Mouse (Mus musculus) limb, embryonic 12.5 days (tissue): ENCODE measurements at regions not wholly inside any gene's neighbourhood (a gene's known extent, or its start where the extent isn't known, plus 50 kb on each side); places are given as distances from the start of the nearest gene placed in this dataset.
"Not testable (repeated sequence)": the region's sequence is repeated elsewhere in the genome, so short reads cannot be mapped to it uniquely, and the experiment has no call there.

Experiments used
- ATAC-seq: fragments of 200-750 bp; cut with Nextera tagmentation; 2 replicates; pipeline ENCODE4 v1.8.0; 2017; ENCODE audit warnings: low read depth, moderate TSS enrichment; ENCODE audit not compliant: insufficient number of reproducible peaks, insufficient read depth, low FRiP score, low TSS enrichment
- H3K27ac ChIP-seq: fragments of 300-500 bp; sonication (generic); 2 replicates; pipeline ENCODE4 v1.5.1; 2016; ENCODE audit warnings: mild to moderate bottlenecking, moderate library complexity
- H3K27me3 ChIP-seq: fragments of 300-500 bp; sonication (generic); 2 replicates; pipeline ENCODE4 v1.6.1; 2016; ENCODE audit warnings: mild to moderate bottlenecking, moderate library complexity
- H3K36me3 ChIP-seq: fragments of 300-500 bp; sonication (generic); 2 replicates; pipeline ENCODE4 v1.6.1; 2016; ENCODE audit warnings: mild to moderate bottlenecking, moderate library complexity
- H3K4me1 ChIP-seq: fragments of 300-500 bp; sonication (generic); replicated peaks from 2 replicates; pipeline ENCODE4 v1.6.1; 2016
- H3K4me2 ChIP-seq: fragments of 300-500 bp; sonication (generic); 2 replicates; pipeline ENCODE4 v1.6.1; 2016; ENCODE audit warnings: mild to moderate bottlenecking, moderate library complexity
- H3K4me3 ChIP-seq: fragments of 300-500 bp; sonication (generic); replicated peaks from 2 replicates; pipeline ENCODE4 v1.5.1; 2016; ENCODE audit warnings: mild to moderate bottlenecking
- H3K9ac ChIP-seq: fragments of 300-500 bp; sonication (generic); replicated peaks from 2 replicates; pipeline ENCODE4 v1.6.1; 2016; ENCODE audit warnings: mild to moderate bottlenecking, moderate library complexity
- H3K9me3 ChIP-seq: fragments of 300-500 bp; sonication (generic); 2 replicates; pipeline ENCODE4 v1.6.1; 2016; ENCODE audit warnings: mild to moderate bottlenecking, moderate library complexity
- WGBS: fragments of 180-500 bp; shearing (Covaris S2); methylation state at CpG from one replicate; pipeline ENCODE4 v1.1.7; 2016; 5-methylcytosine and 5-hydroxymethylcytosine counted together

- no peak for ATAC-seq
- Histone ChIP-seq H3K4me3 (no peak overlapping the region), H3K9ac (no peak overlapping the region), H3K9me3 (no peaks in the 10 kb centered on the region), H3K27ac (no peak overlapping the region), H3K36me3 (no peaks in the 10 kb centered on the region), H3K4me1 (peaks cover 9% of the 10 kb centered on the region), H3K27me3 (no peaks in the 10 kb centered on the region), H3K4me2 (no peak overlapping the region)
- 35% methylated on average over 3 of the region's 3 CpGs for WGBS
These were observed 277.9 kb downstream of the Hace1 start for GRCm38 (mm10) chr10:45855514-45855913.

- no peak overlapping the region for H3K4me2 ChIP-seq
- no peaks in the 10 kb centered on the region for H3K9me3 ChIP-seq
- 55% methylated on average over 3 of the region's 3 CpGs for WGBS
- no peak overlapping the region for H3K9ac ChIP-seq
- no peaks in the 10 kb centered on the region for H3K27me3 ChIP-seq
- no peaks in the 10 kb centered on the region for H3K36me3 ChIP-seq
- peaks cover 10% of the 10 kb centered on the region for H3K4me1 ChIP-seq
- H3K4me3 ChIP-seq = no peak overlapping the region
- H3K27ac ChIP-seq = no peak overlapping the region
- ATAC-seq = no peak
These were observed 281.5 kb downstream of the Hace1 start for GRCm38 (mm10) chr10:45859137-45859536.

DNA sequence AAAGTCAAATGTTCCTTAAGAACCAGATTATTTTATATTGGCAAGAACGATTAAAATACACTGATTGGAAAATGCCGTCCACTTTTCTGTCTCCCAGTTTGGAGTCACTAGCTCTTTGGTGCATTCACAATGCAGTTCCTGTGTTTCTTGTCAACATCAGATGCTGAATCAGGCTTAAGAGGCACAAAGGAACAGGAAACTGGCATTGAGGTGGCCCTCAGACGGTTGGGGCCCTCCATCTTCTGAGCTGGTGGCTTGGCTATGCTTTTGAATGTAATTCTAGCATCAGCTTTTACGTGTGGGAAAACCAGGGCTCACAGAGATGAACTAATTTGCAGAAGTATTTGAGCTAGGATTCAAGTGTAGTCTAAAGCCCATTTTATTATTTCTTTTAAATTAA, 282.3 kb downstream of the Hace1 start:
- Histone ChIP-seq H3K4me2 (no peak overlapping the region), H3K9ac (no peak overlapping the region), H3K27me3 (no peaks in the 10 kb centered on the region), H3K9me3 (no peaks in the 10 kb centered on the region), H3K4me1 (peaks cover 16% of the 10 kb centered on the region), H3K27ac (peak overlapping the region; percentile 76; the same call in 1 of the 2 replicates), H3K4me3 (no peak overlapping the region), H3K36me3 (no peaks in the 10 kb centered on the region)
- ATAC-seq = no peak
- 26% methylated on average over 4 of the region's 4 CpGs for WGBS

DNA sequence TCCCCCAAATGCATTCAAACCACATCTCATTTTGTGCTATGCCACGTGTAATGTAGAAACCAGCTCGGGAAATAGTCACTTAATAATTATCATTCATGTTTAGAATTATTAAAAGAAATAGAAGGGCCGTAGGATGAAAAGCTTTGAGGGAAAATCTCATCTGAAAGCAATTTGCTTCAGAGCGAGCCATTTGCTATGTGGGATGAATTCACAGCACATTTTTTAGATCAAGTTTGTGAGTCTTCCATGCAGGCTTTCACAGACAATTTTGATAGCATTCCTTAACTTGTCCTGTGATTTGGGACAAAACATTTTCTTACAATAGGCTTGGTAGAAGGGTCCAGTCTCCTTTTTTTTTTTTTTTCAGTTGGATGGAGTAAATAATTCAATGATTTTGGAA, 283.1 kb downstream of the Hace1 start:
- Histone ChIP-seq H3K4me1 (peaks cover 23% of the 10 kb centered on the region), H3K4me3 (no peak overlapping the region), H3K27me3 (no peaks in the 10 kb centered on the region), H3K27ac (0 out of 2 replicates have a peak overlapping the region, but pooled peaks have one; percentile 9), H3K9ac (no peak overlapping the region), H3K4me2 (no peak overlapping the region), H3K36me3 (no peaks in the 10 kb centered on the region), H3K9me3 (no peaks in the 10 kb centered on the region)
- no peak for ATAC-seq
- 33% methylated on average over 4 of the region's 4 CpGs for WGBS

GRCm38 (mm10) chr10:45865793-45866192, 288.2 kb downstream of the Hace1 start:
- H3K4me2 ChIP-seq = no peak overlapping the region
- peaks cover 31% of the 10 kb centered on the region for H3K4me1 ChIP-seq
- 31% methylated on average over 4 of the region's 4 CpGs for WGBS
- H3K4me3 ChIP-seq = no peak overlapping the region
- no peaks in the 10 kb centered on the region for H3K27me3 ChIP-seq
- no peaks in the 10 kb centered on the region for H3K36me3 ChIP-seq
- no peak overlapping the region for H3K9ac ChIP-seq
- H3K27ac ChIP-seq = 0 out of 2 replicates have a peak overlapping the region, but pooled peaks have one; percentile 50
- no peaks in the 10 kb centered on the region for H3K9me3 ChIP-seq
- no peak for ATAC-seq

DNA sequence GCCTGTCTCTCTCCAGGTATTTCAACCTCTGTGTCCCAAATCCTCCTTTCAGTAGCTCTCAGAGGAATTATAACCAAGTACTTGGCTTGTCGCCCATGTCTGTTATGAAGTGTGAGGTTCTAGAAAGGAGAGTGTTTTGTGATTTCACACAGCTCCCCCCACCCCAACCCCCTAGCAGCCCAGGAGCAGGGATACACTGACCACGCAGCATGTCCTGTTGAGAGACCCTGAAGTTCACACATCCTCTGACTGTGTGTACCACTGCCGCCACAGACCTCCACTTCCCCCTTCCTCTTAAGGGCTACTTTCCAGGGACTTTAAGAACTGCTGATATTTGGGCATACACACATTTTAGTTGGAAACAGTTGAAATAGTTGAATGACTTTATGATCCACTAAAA, 289.2 kb downstream of the Hace1 start:
- H3K4me3 ChIP-seq = no peak overlapping the region
- ATAC-seq = peak; percentile 77; the same call in 1 of the 2 replicates
- no peaks in the 10 kb centered on the region for H3K27me3 ChIP-seq
- H3K4me1 ChIP-seq = peaks cover 33% of the 10 kb centered on the region
- no peaks in the 10 kb centered on the region for H3K9me3 ChIP-seq
- WGBS = 22% methylated on average over 3 of the region's 3 CpGs
- no peak overlapping the region; the same call in 1 of the 2 replicates for H3K9ac ChIP-seq
- no peaks in the 10 kb centered on the region for H3K36me3 ChIP-seq
- peak overlapping the region; percentile 72 for H3K27ac ChIP-seq
- H3K4me2 ChIP-seq = peak overlapping the region; percentile 39

- Histone ChIP-seq H3K4me3 (no peak overlapping the region), H3K9me3 (no peaks in the 10 kb centered on the region), H3K27me3 (no peaks in the 10 kb centered on the region), H3K4me2 (no peak overlapping the region), H3K36me3 (no peaks in the 10 kb centered on the region), H3K9ac (no peak overlapping the region), H3K4me1 (peaks cover 34% of the 10 kb centered on the region), H3K27ac (no peak overlapping the region)
- ATAC-seq = no peak
- 85% methylated on average over 4 of the region's 4 CpGs for WGBS
These were observed 293.4 kb downstream of the Hace1 start for GRCm38 (mm10) chr10:45871028-45871427.

GRCm38 (mm10) chr10:45872007-45872890, 294.6 kb downstream of the Hace1 start:
- no peak overlapping the region for H3K4me2 ChIP-seq
- ATAC-seq = no peak
- WGBS = 56% methylated on average over 4 of the region's 4 CpGs
- no peaks in the 10 kb centered on the region for H3K9me3 ChIP-seq
- no peak overlapping the region for H3K4me3 ChIP-seq
- H3K36me3 ChIP-seq = no peaks in the 10 kb centered on the region
- no peak overlapping the region for H3K9ac ChIP-seq
- H3K27ac ChIP-seq = peak overlapping the region; percentile 72
- peaks cover 26% of the 10 kb centered on the region for H3K4me1 ChIP-seq
- no peaks in the 10 kb centered on the region for H3K27me3 ChIP-seq

- H3K4me1 ChIP-seq = peaks cover 22% of the 10 kb centered on the region
- H3K9ac ChIP-seq = no peak overlapping the region
- H3K36me3 ChIP-seq = no peaks in the 10 kb centered on the region
- WGBS = 62% methylated on average over 14 of the region's 14 CpGs
- H3K4me2 ChIP-seq = no peak overlapping the region
- ATAC-seq = no peak
- H3K27me3 ChIP-seq = no peaks in the 10 kb centered on the region
- no peak overlapping the region for H3K4me3 ChIP-seq
- H3K9me3 ChIP-seq = no peaks in the 10 kb centered on the region
- H3K27ac ChIP-seq = peak overlapping the region; percentile 56
These were observed 296.5 kb downstream of the Hace1 start for GRCm38 (mm10) chr10:45873805-45874780.

- H3K27me3 ChIP-seq, H3K9me3 ChIP-seq, H3K4me2 ChIP-seq, H3K27ac ChIP-seq, H3K4me3 ChIP-seq, H3K9ac ChIP-seq, H3K36me3 ChIP-seq, ATAC-seq: not testable (repeated sequence)
- H3K4me1 ChIP-seq = peaks cover 22% of the 10 kb centered on the region
- 93% methylated on average over 20 of the region's 20 CpGs for WGBS
These were observed 297.7 kb downstream of the Hace1 start for GRCm38 (mm10) chr10:45875287-45875686.

GRCm38 (mm10) chr10:45883745-45884144, 306.1 kb downstream of the Hace1 start:
- Histone ChIP-seq H3K27ac (no peak overlapping the region), H3K27me3 (no peaks in the 10 kb centered on the region), H3K9me3 (no peaks in the 10 kb centered on the region), H3K4me1 (peaks cover 1% of the 10 kb centered on the region; the same call in 1 of the 2 replicates), H3K4me2 (no peak overlapping the region), H3K4me3 (no peak overlapping the region), H3K9ac (no peak overlapping the region), H3K36me3 (no peaks in the 10 kb centered on the region)
- no peak for ATAC-seq
- 85% methylated on average over 1 of the region's 1 CpGs for WGBS
